Mouse (Mus musculus) liver, adult 2 months (tissue): ENCODE results near the gene Wdr12. TPM values are rescaled to one million over a fixed set of nuclear protein-coding genes. Genes with fewer than 3 reads are reported as not detected.

Experiments used
- DNase-seq: peaks from one replicate; pipeline ENCODE4 v3.0.0-alpha.2; 2011; ENCODE audit warnings: low read depth, low spot score; ENCODE audit errors: extremely low read depth
- H3K27ac ChIP-seq: fragments of 200-500 bp; replicated peaks from 2 replicates; pipeline ENCODE4 v1.5.1; 2012; ENCODE audit warnings: low read depth, mild to moderate bottlenecking, control low read depth, inconsistent platforms, low read length; ENCODE audit not compliant: insufficient read depth
- H3K27me3 ChIP-seq: fragments of 200-500 bp; 2 replicates; pipeline ENCODE4 v1.6.1; 2012; ENCODE audit warnings: mild to moderate bottlenecking, moderate library complexity, low read length, inconsistent platforms; ENCODE audit not compliant: control insufficient read depth, insufficient read depth
- H3K36me3 ChIP-seq: fragments of 200-500 bp; 2 replicates; pipeline ENCODE4 v1.6.1; 2012; ENCODE audit warnings: low read length, inconsistent platforms; ENCODE audit not compliant: control insufficient read depth, insufficient read depth
- H3K4me1 ChIP-seq: fragments of 200-500 bp; 2 replicates; pipeline ENCODE4 v1.6.1; 2011; ENCODE audit warnings: low read length; ENCODE audit not compliant: control insufficient read depth, insufficient read depth
- H3K4me3 ChIP-seq: fragments of 200-500 bp; 2 replicates; pipeline ENCODE4 v1.5.1; 2011; ENCODE audit warnings: low read depth, mild to moderate bottlenecking, control low read depth, low read length, moderate library complexity; ENCODE audit not compliant: insufficient read depth
- H3K79me2 ChIP-seq: fragments of 200-500 bp; 2 replicates; pipeline ENCODE4 v1.6.1; 2012; ENCODE audit warnings: inconsistent platforms, mild to moderate bottlenecking, low read length, moderate library complexity; ENCODE audit not compliant: control insufficient read depth, insufficient read depth
- H3K9ac ChIP-seq: fragments of 200-500 bp; 2 replicates; pipeline ENCODE4 v1.6.1; 2012; ENCODE audit warnings: low read depth, mild to moderate bottlenecking, control low read depth, inconsistent platforms, low read length
- CTCF ChIP-seq: fragments of 200-500 bp; IDR thresholded peaks from 2 replicates; pipeline ENCODE4 v1.5.1; 2011; ENCODE audit warnings: low read depth, low read length, control low read depth
- POLR2A ChIP-seq: fragments of 200-500 bp; IDR thresholded peaks from 2 replicates; pipeline ENCODE4 v1.6.1; 2011; ENCODE audit warnings: low read length, control low read depth; ENCODE audit not compliant: insufficient read depth; ENCODE audit errors: extremely low read depth
- WGBS: fragments of 180-500 bp; shearing (Covaris S2); methylation state at CpG from one replicate; pipeline ENCODE4 v1.1.7; 2018; 5-methylcytosine and 5-hydroxymethylcytosine counted together
- polyA plus RNA-seq: library from polyadenylated mRNA; depleted of rRNA; stranded (reverse); fragments of >200 nt; gene quantifications from 2 replicates; pipeline ENCODE4 v1.2.3, GENCODE M21; 2012; rRNA removed
- total RNA-seq: library from RNA; depleted of rRNA; stranded (reverse); fragments of >200 nt; gene quantifications from 2 replicates; pipeline ENCODE4 v1.2.3, GENCODE M21; 2014; rRNA removed

Wdr12 gene
- total RNA-seq = 9.0 and 11.6 TPM in 2 replicates
- 4.8 and 6.3 TPM in 2 replicates for polyA plus RNA-seq

DNA sequence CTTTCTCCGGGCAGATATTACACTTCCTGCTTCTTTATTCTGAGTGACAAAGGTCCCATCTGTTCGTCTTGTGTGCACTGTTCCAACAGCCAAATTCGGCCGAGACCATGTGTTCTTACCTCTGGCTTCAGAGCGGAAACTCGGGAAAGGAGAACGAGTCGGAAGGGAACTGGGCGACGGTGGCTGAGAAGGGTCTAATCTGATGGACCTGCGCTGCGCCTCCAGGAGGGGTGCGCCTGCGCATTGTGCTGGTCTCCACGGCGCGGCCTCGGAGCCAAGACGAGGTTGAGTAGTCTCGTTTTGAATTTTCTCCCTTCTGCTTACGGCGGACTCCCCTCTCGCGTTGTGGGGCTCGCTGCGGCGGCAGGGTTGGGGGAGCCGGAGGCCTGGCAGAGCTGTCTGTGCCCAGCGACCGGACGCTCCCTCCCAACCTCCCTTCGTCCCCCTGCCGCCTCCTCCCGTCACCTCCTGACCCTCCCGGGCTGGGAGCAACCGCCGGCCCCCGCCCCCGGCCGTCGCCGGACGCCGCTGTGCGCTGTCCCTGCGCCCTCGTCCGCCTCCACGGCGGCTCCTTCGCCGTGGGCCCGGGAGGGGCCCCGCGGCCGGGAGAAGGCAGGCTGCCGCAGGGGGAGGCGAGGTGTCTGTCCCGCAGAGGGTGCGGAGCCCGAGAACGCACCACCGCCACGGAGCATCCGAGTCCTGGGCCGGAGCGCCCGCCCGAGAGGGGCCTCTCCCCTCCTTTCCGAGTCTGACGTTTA lies at the start of gene Wdr12, which contains the start of gene Carf:
Gene Wdr12 (minus strand): TSS at position 622 of the 758 bp plus-strand sequence.
Gene Carf (plus strand): TSS at position 224 of the 758 bp plus-strand sequence.
- peaks cover 5% of the 10 kb centered on the region; the same call in 1 of the 2 replicates for H3K4me1 ChIP-seq
- H3K27ac ChIP-seq = peak within 1 kb of the TSS; percentile 92
- H3K4me3 ChIP-seq = peak within 1 kb of the TSS; percentile 87
- peaks cover 7% of the 10 kb centered on the region; the same call in 1 of the 2 replicates for H3K36me3 ChIP-seq
- peak; percentile 97 for DNase-seq
- no peaks in the 10 kb centered on the region for H3K27me3 ChIP-seq
- WGBS = under 1% methylated on average over 70 of the region's 71 CpGs
- H3K79me2 ChIP-seq = no peaks in the 10 kb centered on the region; the same call in 1 of the 2 replicates
- H3K9ac ChIP-seq = peak within 1 kb of the TSS; percentile 92
- TF ChIP-seq CTCF (no peak), POLR2A (peak; percentile 65)

DNA sequence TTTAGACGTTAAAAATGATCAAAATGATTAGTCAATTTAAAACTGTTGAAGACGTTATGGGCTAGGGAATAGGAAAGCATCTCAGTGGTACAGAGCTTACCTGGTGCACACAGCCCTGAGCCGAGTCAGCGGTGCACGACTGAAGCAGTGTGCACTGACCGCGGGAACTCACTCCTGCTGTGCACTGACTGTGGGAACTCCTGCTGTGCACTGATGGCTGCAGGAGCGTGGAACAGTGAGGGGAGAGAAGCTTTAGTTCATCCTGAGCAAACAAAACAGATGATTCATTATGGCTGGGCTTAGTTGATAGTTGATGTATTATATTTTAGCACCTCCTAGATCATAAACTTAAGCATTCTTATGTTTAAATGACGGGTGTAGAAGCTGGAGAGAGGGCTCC lies 38.9 kb upstream of the Wdr12 start:
- Histone ChIP-seq H3K9ac (no peak overlapping the region), H3K27ac (no peak overlapping the region), H3K79me2 (no peaks in the 10 kb centered on the region), H3K27me3 (no peaks in the 10 kb centered on the region), H3K4me1 (no peaks in the 10 kb centered on the region), H3K4me3 (no peak overlapping the region), H3K36me3 (peaks cover 6% of the 10 kb centered on the region; the same call in 1 of the 2 replicates)
- DNase-seq = no peak
- WGBS = 83% methylated on average over 9 of the region's 9 CpGs
- TF ChIP-seq CTCF (no peak), POLR2A (no peak)

DNA sequence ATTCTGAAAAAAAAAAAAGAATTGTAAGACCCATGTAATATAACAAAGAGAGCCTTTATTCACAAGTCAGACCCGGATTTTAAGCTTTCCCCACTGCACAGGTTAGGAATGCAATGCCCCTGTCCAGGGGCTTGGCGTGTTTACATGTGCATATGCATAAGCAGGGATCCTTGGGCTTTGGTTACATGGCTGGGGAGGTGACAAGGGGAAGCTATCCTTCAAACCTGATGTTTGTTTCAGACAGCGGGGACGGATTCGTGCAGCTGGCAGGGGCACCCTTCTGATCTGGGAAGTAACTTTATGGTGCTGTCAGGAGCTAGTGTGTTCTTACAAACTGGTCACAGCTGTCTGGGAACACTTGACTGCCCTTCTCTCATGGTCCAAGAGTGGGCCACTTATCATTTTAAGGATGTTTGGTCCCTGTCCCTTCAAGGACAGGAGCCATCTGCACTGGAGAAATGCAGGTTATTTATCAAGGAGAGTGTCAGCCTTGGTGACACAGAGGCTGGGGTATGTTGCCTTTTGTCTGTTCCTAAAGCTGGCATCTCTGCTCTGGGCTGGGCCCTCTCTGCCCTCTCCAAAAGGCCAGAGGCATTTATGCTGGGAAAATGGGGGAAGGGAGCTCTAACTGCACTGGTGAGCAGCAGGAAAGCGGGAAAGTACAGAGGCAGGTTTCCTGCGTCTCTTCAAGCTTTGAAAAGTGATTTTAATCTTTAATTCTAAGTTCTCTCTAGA lies 19.4 kb upstream of the Wdr12 start:
- no peaks in the 10 kb centered on the region for H3K27me3 ChIP-seq
- no peak for DNase-seq
- WGBS = 95% methylated on average over 7 of the region's 7 CpGs

DNA sequence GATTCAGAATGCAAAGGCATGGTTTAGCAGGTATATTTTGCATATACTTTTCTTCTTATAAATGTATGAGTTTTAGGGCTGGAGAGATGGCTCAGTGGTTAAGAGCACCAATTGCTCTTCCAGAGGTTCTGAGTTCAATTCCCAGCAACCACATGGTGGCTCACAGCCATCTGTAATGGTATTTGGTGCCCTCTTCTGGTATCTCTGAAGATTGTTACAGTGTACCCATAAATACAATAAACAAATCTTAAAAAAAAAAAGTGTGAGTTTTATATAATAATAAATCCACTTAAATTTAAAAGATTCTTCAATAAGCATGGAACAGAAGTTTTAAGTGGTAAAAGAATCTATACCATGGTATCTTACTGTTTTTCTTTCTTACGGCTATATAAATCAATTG lies 6.1 kb upstream of the Wdr12 start:
- Histone ChIP-seq H3K27me3 (no peaks in the 10 kb centered on the region), H3K36me3 (peaks cover 11% of the 10 kb centered on the region), H3K4me3 (no peak overlapping the region), H3K27ac (no peak overlapping the region), H3K4me1 (no peaks in the 10 kb centered on the region), H3K9ac (no peak overlapping the region), H3K79me2 (no peaks in the 10 kb centered on the region)
- TF ChIP-seq CTCF (no peak), POLR2A (no peak)
- no peak for DNase-seq
- 98% methylated on average over 1 of the region's 1 CpGs for WGBS

More for the DNA sequence above, 19.4 kb upstream of the Wdr12 start:
- no peak for TF ChIP-seq POLR2A
- TF ChIP-seq CTCF = no peak
- Histone ChIP-seq H3K79me2 (no peaks in the 10 kb centered on the region), H3K4me1 (no peaks in the 10 kb centered on the region), H3K4me3 (no peak overlapping the region), H3K27ac (no peak overlapping the region), H3K9ac (no peak overlapping the region), H3K36me3 (peaks cover 2% of the 10 kb centered on the region; the same call in 1 of the 2 replicates)

DNA sequence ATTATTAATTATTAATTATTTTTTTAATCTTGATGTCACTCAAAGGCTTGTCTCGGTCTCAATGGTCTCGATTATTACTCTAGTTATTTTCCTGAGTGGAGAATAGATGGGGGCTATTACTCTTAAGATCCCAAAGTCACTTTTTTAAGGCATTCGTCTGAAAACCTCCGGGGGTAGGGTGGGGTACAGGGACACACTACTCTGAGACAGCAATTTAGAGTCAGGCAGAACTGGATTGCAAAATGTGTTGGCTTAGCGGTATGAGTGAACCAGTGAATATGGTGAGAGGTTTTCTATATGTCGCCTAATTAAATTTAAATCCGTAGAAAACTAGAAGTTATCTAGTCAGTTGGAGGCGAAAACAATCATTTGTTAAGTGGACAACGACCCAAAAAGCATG lies 394 bp upstream of the Wdr12 start:
- H3K4me1 ChIP-seq = peaks cover 5% of the 10 kb centered on the region; the same call in 1 of the 2 replicates
- no peak overlapping the region for H3K27ac ChIP-seq
- H3K9ac ChIP-seq = peak overlapping the region; percentile 58
- 4% methylated on average over 9 of the region's 9 CpGs for WGBS
- no peak for TF ChIP-seq POLR2A
- no peak for TF ChIP-seq CTCF
- H3K4me3 ChIP-seq = peak overlapping the region; percentile 87
- H3K36me3 ChIP-seq = peaks cover 4% of the 10 kb centered on the region; the same call in 1 of the 2 replicates
- peak; percentile 35 for DNase-seq
- H3K27me3 ChIP-seq = no peaks in the 10 kb centered on the region
- H3K79me2 ChIP-seq = no peaks in the 10 kb centered on the region; the same call in 1 of the 2 replicates
